Mouse (Mus musculus) lung, adult 2 months (tissue): ENCODE measurements around the gene Acsm4.

ENCODE experiments used
- CTCF ChIP-seq: fragments of 200-500 bp; IDR thresholded peaks from 2 replicates; pipeline ENCODE4 v1.5.1; 2011; ENCODE audit warnings: mild to moderate bottlenecking, low read length, control low read depth; ENCODE audit not compliant: insufficient read depth
- POLR2A ChIP-seq: fragments of 200-500 bp; IDR thresholded peaks from 2 replicates; pipeline ENCODE4 v1.6.1; 2011; ENCODE audit warnings: low read depth, mild to moderate bottlenecking, control low read depth, low read length, borderline replicate concordance; ENCODE audit errors: extremely low read depth

- TF ChIP-seq CTCF = no peak
- no peak for TF ChIP-seq POLR2A
These were observed 49.1 kb downstream of the Acsm4 start for GRCm38 (mm10) chr7:119738877-119739276.
